Mouse (Mus musculus): Measurements from ENCODE around the gene She. TPM values are rescaled to one million over a fixed set of nuclear protein-coding genes. Genes with fewer than 3 reads are reported as not detected.
"Not testable (repeated sequence)": the region's sequence is repeated elsewhere in the genome, so short reads cannot be mapped to it uniquely, and the experiment has no call there.

She gene
- polyA plus RNA-seq, 1 experiment, result 2.4 TPM

DNA sequence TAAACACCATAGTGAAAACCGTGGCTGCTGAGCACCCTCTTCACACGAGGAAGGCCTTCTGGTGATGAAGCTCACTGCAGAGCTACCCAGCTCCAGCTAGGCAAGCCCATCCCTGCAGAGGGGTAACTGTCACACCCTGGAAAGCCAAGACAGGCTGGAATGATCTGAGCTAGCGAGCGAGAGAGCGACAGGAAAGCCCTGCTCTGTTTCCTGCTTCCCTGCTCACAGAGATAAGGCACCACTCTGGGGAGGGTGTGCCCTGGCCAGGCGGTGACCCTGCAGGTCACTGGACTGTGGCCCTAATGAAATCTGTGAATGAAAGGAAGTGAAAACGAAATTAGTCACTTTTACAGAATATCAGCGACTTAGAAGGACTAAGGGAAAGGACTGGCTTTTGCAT, 4.2 kb downstream of the She start:
- H3K4me3 ChIP-seq (ENCODE audit: insufficient read depth, low read depth, low read length), result no peak overlapping the region
- H3K4me1 ChIP-seq (ENCODE audit: control insufficient read depth, insufficient read depth, insufficient read length, low read length), result peaks cover 3% of the 10 kb centered on the region; the same call in 1 of the 2 replicates
- H3K27ac ChIP-seq (replicated peaks; ENCODE audit: low read depth, low read length), result peak overlapping the region; percentile 58

DNA sequence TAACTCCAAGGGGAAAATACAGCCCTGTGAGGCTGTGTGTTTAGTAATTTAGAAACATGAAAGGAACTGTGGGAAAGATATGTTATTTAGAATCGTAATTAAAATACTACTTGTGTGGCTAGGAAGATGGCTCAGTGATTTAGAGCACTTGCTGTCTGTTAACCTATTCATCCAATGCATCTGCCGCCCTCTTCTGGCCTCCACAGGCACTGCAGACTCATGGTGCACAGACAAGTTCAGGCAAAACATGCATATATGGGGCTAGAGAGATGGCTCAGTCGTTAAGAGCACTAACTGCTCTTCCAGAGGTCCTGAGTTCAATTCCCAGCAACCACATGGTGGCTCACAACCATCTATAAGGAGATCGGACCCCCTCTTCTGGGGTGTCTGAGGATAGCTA, 11.1 kb downstream of the She start:
- H3K4me1 ChIP-seq (ENCODE audit: control insufficient read depth, insufficient read depth, insufficient read length, low read length), result peaks cover 2% of the 10 kb centered on the region; the same call in 1 of the 2 replicates
- no peak overlapping the region for H3K4me3 ChIP-seq (ENCODE audit: insufficient read depth, low read depth, low read length)
- H3K27ac ChIP-seq (replicated peaks; ENCODE audit: low read depth, low read length), result 0 out of 2 replicates have a peak overlapping the region, but pooled peaks have one; percentile 16

- Histone ChIP-seq H3K4me1 (ENCODE audit: control insufficient read depth, insufficient read depth, insufficient read length, low read length) (peaks cover 2% of the 10 kb centered on the region; the same call in 1 of the 2 replicates), H3K27ac (replicated peaks; ENCODE audit: low read depth, low read length) (peak overlapping the region; percentile 90), H3K4me3 (ENCODE audit: insufficient read depth, low read depth, low read length) (no peak overlapping the region)
Observed at GRCm38 (mm10) chr3:89843148-89843547, 12.0 kb downstream of the She start.

GRCm38 (mm10) chr3:89845814-89846213, 14.6 kb downstream of the She start:
- no peak overlapping the region for H3K4me3 ChIP-seq (ENCODE audit: insufficient read depth, low read depth, low read length)
- H3K27ac ChIP-seq (replicated peaks; ENCODE audit: low read depth, low read length), result peak overlapping the region; percentile 23; the same call in 1 of the 2 replicates
- peaks cover 4% of the 10 kb centered on the region for H3K4me1 ChIP-seq (ENCODE audit: control insufficient read depth, insufficient read depth, insufficient read length, low read length)

- H3K4me1 ChIP-seq (ENCODE audit: control insufficient read depth, insufficient read depth, insufficient read length, low read length), result peaks cover 14% of the 10 kb centered on the region
- H3K4me3 ChIP-seq (ENCODE audit: insufficient read depth, low read depth, low read length), result no peak overlapping the region
- peak overlapping the region; percentile 80 for H3K27ac ChIP-seq (replicated peaks; ENCODE audit: low read depth, low read length)
Observed at GRCm38 (mm10) chr3:89847126-89847525, 16.0 kb downstream of the She start.

GRCm38 (mm10) chr3:89847596-89847995, 16.4 kb downstream of the She start:
- no peak overlapping the region for H3K4me3 ChIP-seq (ENCODE audit: insufficient read depth, low read depth, low read length)
- peaks cover 17% of the 10 kb centered on the region for H3K4me1 ChIP-seq (ENCODE audit: control insufficient read depth, insufficient read depth, insufficient read length, low read length)
- H3K27ac ChIP-seq (replicated peaks; ENCODE audit: low read depth, low read length), result peak overlapping the region; percentile 80

GRCm38 (mm10) chr3:89848083-89848482, 16.9 kb downstream of the She start:
- Histone ChIP-seq H3K4me3 (ENCODE audit: insufficient read depth, low read depth, low read length) (no peak overlapping the region), H3K4me1 (ENCODE audit: control insufficient read depth, insufficient read depth, insufficient read length, low read length) (peaks cover 17% of the 10 kb centered on the region), H3K27ac (replicated peaks; ENCODE audit: low read depth, low read length) (peak overlapping the region; percentile 80)

GRCm38 (mm10) chr3:89853752-89854151, 22.6 kb downstream of the She start:
- no peak overlapping the region for H3K4me3 ChIP-seq (ENCODE audit: insufficient read depth, low read depth, low read length)
- peak overlapping the region; percentile 75 for H3K27ac ChIP-seq (replicated peaks; ENCODE audit: low read depth, low read length)
- H3K4me1 ChIP-seq (ENCODE audit: control insufficient read depth, insufficient read depth, insufficient read length, low read length), result peaks cover 24% of the 10 kb centered on the region

DNA sequence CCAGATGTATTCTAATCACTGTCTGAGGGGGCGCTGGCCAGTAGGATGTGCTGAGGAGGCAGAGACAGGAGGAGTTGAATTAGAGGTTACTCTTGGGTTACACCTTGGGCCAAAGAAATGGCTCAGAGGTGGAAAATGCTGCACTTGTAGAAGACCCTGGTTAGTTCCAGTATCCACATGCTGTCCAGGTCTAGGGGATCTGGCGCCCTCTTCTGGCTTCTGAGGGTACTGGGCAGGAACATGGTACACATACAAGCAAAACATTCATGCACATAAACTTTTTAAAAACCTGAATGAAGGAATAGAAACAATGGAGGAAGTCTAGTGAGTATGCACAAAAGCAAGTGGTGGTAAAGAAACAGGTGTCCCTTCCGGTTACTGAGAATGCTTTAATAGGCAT, 26.2 kb downstream of the She start:
- Histone ChIP-seq H3K4me1 (ENCODE audit: control insufficient read depth, insufficient read depth, insufficient read length, low read length) (peaks cover 23% of the 10 kb centered on the region), H3K4me3 (ENCODE audit: insufficient read depth, low read depth, low read length) (no peak overlapping the region), H3K27ac (replicated peaks; ENCODE audit: low read depth, low read length) (no peak overlapping the region; the same call in 1 of the 2 replicates)

- H3K4me3 ChIP-seq (ENCODE audit: insufficient read depth, low read depth, low read length), result no peak overlapping the region
Observed at GRCm38 (mm10) chr3:89858123-89858522, 27.0 kb downstream of the She start.

DNA sequence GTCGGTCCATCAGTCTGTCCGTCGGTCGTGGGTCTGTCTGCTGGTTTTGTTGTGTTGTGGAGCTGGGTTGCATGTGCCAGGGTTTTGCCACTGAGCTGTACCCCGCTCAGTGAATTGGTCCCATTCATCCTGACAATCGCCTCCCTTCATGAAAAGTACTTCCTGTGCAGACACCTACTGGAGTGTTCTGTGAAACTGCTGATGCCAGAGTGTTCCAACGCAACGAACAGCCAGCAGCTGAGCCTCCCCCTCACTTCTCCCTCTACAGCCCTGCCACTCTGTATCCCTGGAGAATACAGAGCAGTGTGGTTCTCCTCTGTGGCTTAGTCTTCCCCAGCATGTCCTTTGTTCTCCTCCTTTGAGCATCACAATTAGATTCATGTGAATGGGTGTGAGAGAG, 27.7 kb downstream of the She start:
- Histone ChIP-seq H3K4me1 (ENCODE audit: control insufficient read depth, insufficient read depth, insufficient read length, low read length) (peaks cover 23% of the 10 kb centered on the region), H3K4me3 (ENCODE audit: insufficient read depth, low read depth, low read length) (no peak overlapping the region), H3K27ac (replicated peaks; ENCODE audit: low read depth, low read length) (no peak overlapping the region)

More at GRCm38 (mm10) chr3:89858123-89858522, 27.0 kb downstream of the She start:
- no peak overlapping the region for H3K27ac ChIP-seq (replicated peaks; ENCODE audit: low read depth, low read length)
- peaks cover 23% of the 10 kb centered on the region for H3K4me1 ChIP-seq (ENCODE audit: control insufficient read depth, insufficient read depth, insufficient read length, low read length)

- Histone ChIP-seq H3K4me1 (ENCODE audit: control insufficient read depth, insufficient read depth, insufficient read length, low read length) (peaks cover 15% of the 10 kb centered on the region), H3K4me3 (ENCODE audit: insufficient read depth, low read depth, low read length) (no peak overlapping the region), H3K27ac (replicated peaks; ENCODE audit: low read depth, low read length) (no peak overlapping the region)
Observed at GRCm38 (mm10) chr3:89859936-89860335, 28.8 kb downstream of the She start.

DNA sequence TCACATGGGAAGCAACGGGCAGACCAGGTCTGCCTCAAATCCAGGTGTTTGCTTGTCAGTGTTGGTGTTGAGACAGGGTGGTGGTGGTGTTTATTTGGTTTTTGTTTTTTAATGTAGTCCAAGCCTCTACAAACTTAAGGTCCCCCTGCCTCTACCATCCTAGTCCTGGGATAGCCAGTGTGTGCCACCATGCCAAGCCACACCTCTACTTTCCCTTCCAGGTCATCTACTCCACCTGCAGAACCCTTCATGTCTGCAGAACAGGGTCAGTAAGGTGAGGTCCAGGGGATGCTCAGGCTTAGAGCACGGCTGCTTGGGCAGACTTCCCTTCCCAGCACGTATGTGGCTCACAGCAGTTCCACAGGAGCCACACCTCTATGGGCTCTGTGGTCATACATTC, 29.2 kb downstream of the She start:
- peaks cover 19% of the 10 kb centered on the region for H3K4me1 ChIP-seq (ENCODE audit: control insufficient read depth, insufficient read depth, insufficient read length, low read length)
- no peak overlapping the region for H3K4me3 ChIP-seq (ENCODE audit: insufficient read depth, low read depth, low read length)
- no peak overlapping the region for H3K27ac ChIP-seq (replicated peaks; ENCODE audit: low read depth, low read length)

- peaks cover 19% of the 10 kb centered on the region for H3K4me1 ChIP-seq (ENCODE audit: control insufficient read depth, insufficient read depth, insufficient read length, low read length)
- no peak overlapping the region for H3K4me3 ChIP-seq (ENCODE audit: insufficient read depth, low read depth, low read length)
- peak overlapping the region; percentile 77 for H3K27ac ChIP-seq (replicated peaks; ENCODE audit: low read depth, low read length)
Observed at GRCm38 (mm10) chr3:89861070-89861469, 29.9 kb downstream of the She start.

DNA sequence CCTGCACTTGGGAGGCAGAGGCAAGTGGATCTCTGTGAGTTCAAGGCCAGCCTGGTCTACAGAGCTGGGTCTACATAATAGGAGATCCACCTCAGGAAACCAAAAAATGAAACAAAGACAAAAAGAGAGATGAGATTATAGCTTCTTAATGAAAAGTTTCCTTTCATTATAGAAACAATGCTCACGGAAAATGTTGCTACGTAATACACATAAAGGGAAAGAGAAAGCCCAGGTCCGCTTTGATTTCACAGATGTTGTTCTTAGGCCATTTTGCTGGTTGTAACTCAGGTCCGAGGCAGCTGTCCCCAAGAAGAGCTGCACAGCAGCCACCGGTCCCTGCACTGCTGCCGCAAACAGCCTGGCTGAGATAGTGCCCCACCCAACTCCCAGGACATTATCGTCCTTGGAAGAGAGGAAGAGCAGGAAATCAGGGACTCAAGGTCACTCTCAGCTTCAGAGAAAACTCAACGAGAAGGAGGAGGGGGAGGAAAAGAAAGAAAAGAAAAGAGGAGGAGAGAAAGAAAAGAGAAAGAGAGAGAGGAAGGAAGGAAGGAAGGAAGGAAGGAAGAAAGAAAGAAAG, 31.1 kb downstream of the She start:
- H3K4me1 ChIP-seq (ENCODE audit: control insufficient read depth, insufficient read depth, insufficient read length, low read length), result peaks cover 19% of the 10 kb centered on the region
- peak overlapping the region; percentile 77 for H3K27ac ChIP-seq (replicated peaks; ENCODE audit: low read depth, low read length)
- no peak overlapping the region for H3K4me3 ChIP-seq (ENCODE audit: insufficient read depth, low read depth, low read length)

DNA sequence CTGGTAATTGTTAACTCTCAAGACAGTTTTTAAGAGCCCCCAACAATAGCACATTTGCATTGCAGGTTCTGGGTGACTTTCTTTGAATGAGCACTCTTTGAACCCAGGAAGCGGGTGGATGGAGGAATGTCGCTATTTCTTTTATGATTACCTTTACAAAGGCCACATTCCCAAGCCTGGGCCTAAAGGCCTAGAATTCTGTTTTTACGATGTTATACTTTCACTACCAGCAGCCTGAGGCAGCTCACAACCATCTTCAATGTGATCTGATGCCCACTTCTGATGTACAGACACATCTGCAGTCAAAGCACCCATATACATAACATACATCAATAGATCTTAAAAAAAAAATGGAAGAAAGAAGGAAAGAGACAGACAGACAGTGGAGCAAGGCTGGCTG, 32.1 kb downstream of the She start:
- H3K27ac ChIP-seq (replicated peaks; ENCODE audit: low read depth, low read length), result peak overlapping the region; percentile 65
- H3K4me3 ChIP-seq (ENCODE audit: insufficient read depth, low read depth, low read length), result not testable (repeated sequence)
- H3K4me1 ChIP-seq (ENCODE audit: control insufficient read depth, insufficient read depth, insufficient read length, low read length), result peaks cover 20% of the 10 kb centered on the region

Data from brown adipose tissue, adult 24 weeks (tissue).